Mouse (Mus musculus): ENCODE results near the gene Opcml.

Gene Opcml

GRCm38 (mm10) chr9:28306364-28307121 is 516.0 kb downstream of the Opcml start:
- DNase-seq (ENCODE audit: extremely low read depth, insufficient read length, low spot score), result no peak

GRCm38 (mm10) chr9:28307122-28307430 is 516.5 kb downstream of the Opcml start:
- DNase-seq (ENCODE audit: extremely low read depth, insufficient read length, low spot score), result no peak

DNA sequence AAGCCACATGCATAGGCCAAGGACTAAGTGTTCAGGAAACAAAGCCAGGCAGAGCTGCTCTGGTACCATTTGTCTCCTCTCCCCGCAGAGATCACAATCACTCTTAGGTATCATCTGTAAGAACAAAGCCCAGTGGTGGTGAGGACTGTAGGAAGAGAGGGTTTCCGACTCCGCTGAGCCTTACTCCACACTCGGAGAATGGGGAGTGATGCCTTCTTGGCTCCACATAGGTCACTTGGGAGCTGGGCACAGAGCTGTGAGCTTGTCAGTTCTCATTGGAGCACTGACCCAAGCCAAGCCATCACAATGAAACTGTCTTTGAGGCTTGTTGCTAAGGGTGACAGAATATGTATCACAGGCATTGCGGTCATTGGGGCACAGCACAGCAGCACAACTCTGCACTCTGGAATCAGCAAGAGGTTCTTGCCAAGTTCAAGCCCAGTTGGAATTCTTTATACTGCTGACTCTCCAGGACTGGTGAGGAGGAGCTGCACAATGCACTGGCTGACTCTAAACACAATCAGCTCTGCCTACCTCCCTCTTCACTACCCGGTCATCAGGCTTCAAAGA is 517.0 kb downstream of the Opcml start:
- no peak for DNase-seq (ENCODE audit: extremely low read depth, insufficient read length, low spot score)

- no peak for DNase-seq (ENCODE audit: extremely low read depth, insufficient read length, low spot score)
These were observed 527.3 kb downstream of the Opcml start for GRCm38 (mm10) chr9:28317881-28318280.

DNA sequence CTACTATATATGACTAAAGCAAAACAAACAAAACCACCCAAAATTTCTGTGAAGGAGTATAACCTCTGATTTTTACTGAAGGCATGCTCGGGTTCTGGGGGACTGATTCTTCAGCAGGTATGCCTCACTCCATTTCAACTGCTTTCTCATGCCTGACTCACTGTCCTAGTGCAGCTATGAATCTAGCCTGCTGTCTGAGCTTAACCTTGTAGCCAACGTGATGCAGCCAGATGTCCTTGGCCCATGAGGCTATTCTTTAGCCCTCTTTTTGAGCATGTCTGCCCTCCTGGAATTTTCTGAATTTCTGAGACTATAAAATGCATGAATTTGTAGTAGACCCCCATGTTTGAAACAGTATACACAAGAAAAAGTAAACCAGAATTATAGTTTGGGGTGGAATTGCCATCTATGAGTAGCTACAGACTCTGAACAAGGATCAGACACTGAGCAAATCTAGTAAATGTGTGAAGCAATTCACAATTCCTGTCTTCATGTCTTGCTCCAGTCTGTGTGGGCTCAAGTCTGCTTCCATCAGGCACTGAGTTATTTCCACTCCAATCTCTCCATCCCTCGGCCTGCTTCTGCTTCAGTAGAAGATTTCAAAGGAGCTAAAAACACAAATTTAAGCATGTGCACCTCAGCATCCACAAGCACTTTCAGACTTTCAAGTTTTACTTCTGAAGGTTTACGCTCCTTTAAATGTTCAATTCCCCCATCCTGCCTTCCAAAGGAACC is 528.6 kb downstream of the Opcml start:
- DNase-seq (ENCODE audit: extremely low read depth, insufficient read length, low spot score), result no peak

DNA sequence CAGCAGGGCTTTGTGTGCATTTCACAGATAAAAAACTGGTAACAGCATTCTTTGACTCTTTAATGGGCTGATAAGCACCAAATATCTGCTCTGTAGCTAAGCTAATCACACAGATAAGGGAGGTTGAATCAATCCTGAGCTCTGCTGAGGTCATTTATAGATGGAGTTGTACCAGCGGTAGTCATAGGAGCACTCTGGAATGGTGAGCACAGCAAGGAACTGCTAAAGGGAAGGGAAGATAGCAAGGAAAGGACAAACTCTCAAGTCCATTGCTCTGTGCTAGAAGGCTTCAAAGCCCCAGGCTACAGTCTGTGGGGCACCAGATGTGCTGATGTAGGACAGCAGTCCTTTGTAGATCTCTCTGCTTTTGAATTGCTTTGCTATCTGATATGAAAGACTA is 529.2 kb downstream of the Opcml start:
- no peak for DNase-seq (ENCODE audit: extremely low read depth, insufficient read length, low spot score)

DNA sequence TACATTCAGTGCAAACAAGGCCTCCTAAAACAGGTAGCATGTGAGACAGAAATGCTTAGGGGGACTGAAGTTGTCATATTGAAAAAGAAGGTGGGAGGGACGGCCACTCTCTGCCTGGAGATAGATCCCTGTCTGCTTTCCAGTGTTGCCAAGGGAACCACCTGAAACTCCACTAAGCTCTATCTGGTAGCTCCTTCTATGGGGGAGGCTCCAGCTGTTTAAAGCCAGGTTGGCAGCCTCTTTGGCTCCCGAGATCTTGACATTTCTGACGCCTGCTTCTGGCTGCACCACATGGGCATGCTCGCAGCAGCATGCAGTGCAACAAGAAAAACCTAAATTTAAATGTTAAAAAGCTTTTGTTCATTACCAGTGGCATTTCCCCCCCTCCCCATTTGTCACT is 537.4 kb downstream of the Opcml start:
- no peak for DNase-seq (ENCODE audit: extremely low read depth, insufficient read length, low spot score)

- no peak for DNase-seq (ENCODE audit: extremely low read depth, insufficient read length, low spot score)
These were observed 537.9 kb downstream of the Opcml start for GRCm38 (mm10) chr9:28328434-28328833.

DNA sequence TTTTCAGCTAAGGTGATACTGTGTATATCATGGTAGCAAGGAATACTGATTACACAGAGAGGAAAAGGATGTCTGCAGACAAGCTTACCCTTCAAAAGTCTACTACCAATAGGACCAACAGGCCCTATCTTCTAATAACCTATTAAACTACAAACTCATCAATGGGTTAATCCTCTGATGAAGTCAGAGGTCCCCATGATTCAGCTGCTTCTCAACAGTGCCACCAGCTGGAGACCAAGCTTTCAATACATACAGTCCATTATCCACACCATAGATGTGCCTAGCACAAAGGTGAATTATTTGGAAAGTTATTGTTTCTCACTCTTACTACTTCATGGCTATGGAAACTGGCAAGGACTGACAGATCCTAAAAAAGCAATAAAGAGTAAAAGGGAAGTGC is 538.9 kb downstream of the Opcml start:
- no peak for DNase-seq (ENCODE audit: extremely low read depth, insufficient read length, low spot score)

GRCm38 (mm10) chr9:28336511-28337208 is 546.1 kb downstream of the Opcml start:
- no peak for DNase-seq (ENCODE audit: extremely low read depth, insufficient read length, low spot score)

DNA sequence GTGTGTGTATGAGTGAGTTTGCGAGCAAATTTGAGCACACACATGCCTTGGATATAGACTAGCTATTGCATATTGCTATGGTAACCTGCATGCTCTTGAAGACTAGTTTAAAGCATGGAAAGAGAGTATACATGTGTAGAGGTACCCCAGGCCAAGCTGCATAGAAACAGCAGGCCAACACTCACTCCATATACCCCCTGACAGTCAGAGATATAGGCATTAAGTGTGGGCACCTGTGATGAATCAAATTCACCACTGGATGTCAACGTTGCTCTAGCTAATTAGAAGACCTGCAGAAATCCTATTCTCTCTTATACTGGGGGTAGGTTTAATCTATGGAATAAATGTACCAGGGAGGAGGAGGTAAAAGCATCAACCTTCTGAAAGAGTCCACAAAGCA is 547.3 kb downstream of the Opcml start:
- DNase-seq (ENCODE audit: extremely low read depth, insufficient read length, low spot score), result no peak

DNA sequence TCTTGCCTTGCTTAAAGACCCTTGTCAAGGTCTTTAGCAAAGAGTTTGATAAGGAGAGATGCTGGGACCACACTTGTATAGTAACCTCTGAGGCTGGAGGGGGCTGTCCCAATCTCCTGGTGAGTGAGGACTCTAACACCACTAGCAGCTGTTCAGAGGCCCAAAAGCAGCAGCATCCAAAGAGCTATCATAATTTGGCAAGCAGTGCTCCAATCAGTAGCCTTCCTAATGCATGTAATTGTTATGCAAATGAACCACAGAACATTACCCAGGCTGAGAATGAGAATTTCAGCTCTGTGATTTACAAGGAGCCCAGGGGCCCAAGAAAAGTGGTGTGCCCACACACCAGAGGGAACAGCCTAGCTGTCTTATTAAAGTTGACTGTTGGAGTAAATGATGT is 564.4 kb downstream of the Opcml start:
- no peak for DNase-seq (ENCODE audit: extremely low read depth, insufficient read length, low spot score)

DNA sequence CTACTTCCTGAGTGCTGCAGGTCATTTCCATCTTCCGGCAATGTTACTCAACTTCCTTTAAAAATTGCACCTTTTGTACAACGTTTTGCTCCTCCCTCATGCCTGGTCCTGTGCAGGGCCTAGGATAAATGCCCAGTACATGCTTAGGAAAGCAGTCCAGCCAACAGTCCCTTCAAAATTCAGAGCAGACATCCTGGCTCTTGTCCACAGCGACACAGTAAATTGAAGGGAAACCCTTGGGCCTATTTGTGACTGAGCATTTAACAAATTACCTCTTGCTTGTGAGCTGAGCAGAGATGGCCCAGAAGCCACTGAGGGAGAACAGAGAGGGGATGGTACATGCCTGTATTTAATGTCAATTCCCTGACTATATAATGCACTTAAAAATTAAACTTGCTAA is 567.4 kb downstream of the Opcml start:
- DNase-seq (ENCODE audit: extremely low read depth, insufficient read length, low spot score), result no peak

DNA sequence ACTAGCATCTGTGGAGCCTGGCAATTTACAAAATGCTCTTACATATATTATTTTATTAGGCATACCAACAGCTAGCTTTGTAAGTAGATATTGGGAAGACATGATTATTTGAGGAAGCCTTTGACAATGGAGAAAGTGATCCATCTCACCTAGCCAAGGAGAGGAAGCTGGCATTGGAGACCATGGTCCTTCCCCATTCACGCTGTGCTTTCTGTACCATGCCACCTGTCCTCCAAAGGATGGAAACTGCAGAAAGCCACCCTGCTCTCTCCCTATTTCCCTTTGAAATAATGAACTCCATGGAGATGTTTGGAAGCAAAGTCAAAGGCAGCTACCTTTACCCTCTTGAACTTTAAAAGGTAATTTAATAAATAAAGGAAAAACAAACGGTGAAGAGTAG is 570.1 kb downstream of the Opcml start:
- DNase-seq (ENCODE audit: extremely low read depth, insufficient read length, low spot score), result no peak

DNA sequence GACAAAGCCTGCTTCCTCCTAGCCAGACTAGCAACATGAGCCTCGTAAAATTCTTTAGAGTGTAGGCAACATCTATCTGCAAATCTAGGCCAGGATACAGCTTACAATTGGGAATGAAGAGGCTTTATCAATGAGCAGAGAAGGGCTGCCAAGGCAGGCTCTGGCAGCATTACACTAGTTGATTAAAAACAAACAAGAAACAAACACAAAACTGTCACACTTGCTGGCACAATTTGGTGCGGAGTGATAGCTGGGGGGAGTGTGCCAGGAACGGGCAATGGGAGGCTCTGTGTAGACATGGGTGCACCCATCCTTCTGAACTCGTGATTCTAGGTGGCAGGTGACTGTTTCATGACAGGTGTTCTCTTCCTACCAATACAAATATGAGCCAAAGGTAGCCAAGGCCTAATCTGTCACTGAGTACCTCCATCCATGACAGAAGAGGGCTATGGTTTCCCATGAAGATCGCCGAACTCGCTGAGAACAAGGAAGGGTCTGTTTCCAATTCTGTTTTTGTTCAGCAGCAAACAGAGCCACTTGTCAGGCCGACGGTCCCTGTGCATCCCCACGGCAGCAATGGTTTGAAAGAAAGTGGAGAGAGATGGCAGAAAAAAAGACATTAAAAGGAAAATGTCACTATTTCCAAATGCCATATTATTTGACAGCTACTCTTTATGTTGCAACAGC is 574.0 kb downstream of the Opcml start:
- DNase-seq (ENCODE audit: extremely low read depth, insufficient read length, low spot score), result no peak

GRCm38 (mm10) chr9:28365160-28365473 is 574.5 kb downstream of the Opcml start:
- no peak for DNase-seq (ENCODE audit: extremely low read depth, insufficient read length, low spot score)

DNA sequence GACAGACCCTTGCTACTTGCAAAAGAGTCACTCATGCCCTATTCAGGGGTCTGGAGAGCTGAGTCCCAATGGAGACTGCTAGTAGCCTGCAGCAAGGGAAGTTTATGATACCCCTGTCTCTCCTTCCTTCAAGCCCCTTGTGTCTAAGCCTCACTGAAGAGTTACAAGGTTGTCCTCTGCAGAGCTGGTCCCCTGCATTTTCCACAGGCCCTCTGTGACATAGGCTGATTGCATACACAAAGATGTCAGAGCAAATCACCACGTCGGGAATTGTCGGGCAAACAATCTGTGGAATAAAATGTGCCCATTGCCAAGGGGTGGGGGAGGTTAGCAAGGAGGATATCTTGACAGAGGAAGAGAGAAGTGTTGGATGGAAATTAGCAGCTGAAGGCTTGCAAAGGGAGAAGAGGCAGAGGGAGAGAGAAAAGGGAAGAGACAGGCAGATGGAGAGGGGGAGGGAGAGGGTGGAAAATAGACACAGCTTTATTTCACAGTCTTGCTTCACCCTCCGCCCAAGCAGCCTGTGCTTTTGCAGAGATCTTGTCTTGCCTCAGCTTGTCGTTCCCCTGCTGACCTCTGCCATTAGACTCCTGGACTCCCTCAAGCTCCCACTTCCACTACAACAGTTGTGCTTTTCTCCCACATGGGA is 596.1 kb downstream of the Opcml start:
- DNase-seq (ENCODE audit: extremely low read depth, insufficient read length, low spot score), result no peak

- no peak for DNase-seq (ENCODE audit: extremely low read depth, insufficient read length, low spot score)
These were observed 604.6 kb downstream of the Opcml start for GRCm38 (mm10) chr9:28395222-28395621.

GRCm38 (mm10) chr9:28395638-28396037 is 605.1 kb downstream of the Opcml start:
- DNase-seq (ENCODE audit: extremely low read depth, insufficient read length, low spot score), result no peak

- no peak for DNase-seq (ENCODE audit: extremely low read depth, insufficient read length, low spot score)
These were observed 612.4 kb downstream of the Opcml start for GRCm38 (mm10) chr9:28402770-28403650.
